Mouse (Mus musculus) gastrocnemius, postnatal 36 days (tissue): ENCODE results near the gene Ppp4c. TPM values are rescaled to one million over a fixed set of nuclear protein-coding genes. Genes with fewer than 3 reads are reported as not detected.

ENCODE experiments used
- total RNA-seq, 2 experiments: library from RNA; stranded (reverse); gene quantifications; 2 replicates each; pipeline ENCODE4 v1.2.3; 2021

The Ppp4c gene
- total RNA-seq, 2 experiments from 2014 or later, result 21.6 to 22.4 TPM

Other genes starting within 250 kb of the Ppp4c start
- gene Eif3c, start 226.1 kb downstream of the Ppp4c start, total RNA-seq, result 100 to 1,000 TPM; 129 to 154 TPM
- under 1 TPM; 0.44 to 0.46 TPM for gene Apobr, start 207.6 kb downstream of the Ppp4c start, total RNA-seq
- 10 to 100 TPM; 10.7 to 11.0 TPM for gene Cln3, start 206.7 kb downstream of the Ppp4c start, total RNA-seq
- gene Il27, start 197.6 kb downstream of the Ppp4c start, total RNA-seq, result not detected
- gene Nupr1, start 161.6 kb downstream of the Ppp4c start, total RNA-seq, result 10 to 100 TPM in 1 of 2 experiments, 1 to 10 TPM in 1; 8.5 to 11.9 TPM
- 10 to 100 TPM; 29.3 to 33.2 TPM for gene Sgf29, start 143.2 kb downstream of the Ppp4c start, total RNA-seq
- gene Sult1a1, start 116.1 kb downstream of the Ppp4c start, total RNA-seq, result 10 to 100 TPM; 15.7 to 21.0 TPM
- 10 to 100 TPM; 29.9 to 36.8 TPM for gene Bola2, start 97.1 kb downstream of the Ppp4c start, total RNA-seq
- 1 to 10 TPM; 2.1 to 3.6 TPM for gene Slx1b, start 96.7 kb downstream of the Ppp4c start, total RNA-seq
- 1 to 10 TPM; 2.6 to 5.2 TPM for gene Coro1a, start 84.7 kb downstream of the Ppp4c start, total RNA-seq
- 10 to 100 TPM; 15.7 to 21.9 TPM for gene Mapk3, start 32.9 kb downstream of the Ppp4c start, total RNA-seq
- gene Gdpd3, start 26.2 kb downstream of the Ppp4c start, total RNA-seq, result 1 to 10 TPM in 1 of 2 experiments, under 1 TPM in 1; 0.99 to 1.8 TPM
- 10 to 100 TPM; 77.7 to 97.4 TPM for gene Ypel3, start 15.5 kb downstream of the Ppp4c start, total RNA-seq
- under 1 TPM; 0.28 to 0.30 TPM for gene Tbx6, start 11.0 kb downstream of the Ppp4c start, total RNA-seq
- gene Fam57b, start 5.2 kb upstream of the Ppp4c start, total RNA-seq, result 10 to 100 TPM; 55.8 to 67.4 TPM
- gene 4930451I11Rik, start 39.1 kb upstream of the Ppp4c start, total RNA-seq, result not detected
- not detected for gene Doc2a, start 54.9 kb upstream of the Ppp4c start, total RNA-seq
- 1 to 10 TPM; 3.7 to 7.8 TPM for gene Hirip3, start 69.5 kb upstream of the Ppp4c start, total RNA-seq
- 10 to 100 TPM; 10.3 to 12.6 TPM for gene Ino80e, start 69.9 kb upstream of the Ppp4c start, total RNA-seq
- 10 to 100 TPM; 18.3 to 21.7 TPM for gene Taok2, start 92.2 kb upstream of the Ppp4c start, total RNA-seq
- gene Tmem219, start 130.4 kb upstream of the Ppp4c start, total RNA-seq, result 1 to 10 TPM; 9.1 to 9.3 TPM
- gene Kctd13, start 136.4 kb upstream of the Ppp4c start, total RNA-seq, result 1 to 10 TPM; 1.4 to 1.6 TPM
- not detected for gene Asphd1, start 157.1 kb upstream of the Ppp4c start, total RNA-seq
- 1 to 10 TPM; 1.5 to 2.3 TPM for gene Sez6l2, start 158.1 kb upstream of the Ppp4c start, total RNA-seq
- gene Cdipt, start 183.4 kb upstream of the Ppp4c start, total RNA-seq, result 10 to 100 TPM; 28.0 to 37.2 TPM
- gene Cdiptos, start 183.6 kb upstream of the Ppp4c start, total RNA-seq, result under 1 TPM; 0.43 to 0.44 TPM
- 10 to 100 TPM; 20.3 to 25.7 TPM for gene Mvp, start 222.1 kb upstream of the Ppp4c start, total RNA-seq
- gene Pagr1b, start 224.0 kb upstream of the Ppp4c start, total RNA-seq, result not detected
- gene Pagr1a, start 224.9 kb upstream of the Ppp4c start, total RNA-seq, result 10 to 100 TPM in 1 of 2 experiments, 1 to 10 TPM in 1; 6.1 to 11.4 TPM
- gene Gm42742, start 228.6 kb upstream of the Ppp4c start, total RNA-seq, result 10 to 100 TPM; 12.9 to 16.6 TPM
- gene Prrt2, start 228.7 kb upstream of the Ppp4c start, total RNA-seq, result under 1 TPM; 0.20 to 0.92 TPM
- 10 to 100 TPM; 69.8 to 76.4 TPM for gene Maz, start 234.5 kb upstream of the Ppp4c start, total RNA-seq
- gene Kif22, start 250.0 kb upstream of the Ppp4c start, total RNA-seq, result 1 to 10 TPM in 1 of 2 experiments, under 1 TPM in 1; 0.79 to 1.4 TPM